Mouse (Mus musculus) E14TG2a.4 (cell line): ENCODE data around the gene 9930111J21Rik1.
"Not testable (repeated sequence)": the region's sequence is repeated elsewhere in the genome, so short reads cannot be mapped to it uniquely, and the experiment has no call there.

Source experiments
- CTCF ChIP-seq: conservative IDR thresholded peaks from 2 replicates; pipeline ENCODE4 v1.5.1; 2014; ENCODE audit warnings: low read length
- NANOG ChIP-seq: IDR thresholded peaks from 2 replicates; pipeline ENCODE4 v1.6.1; 2014; ENCODE audit warnings: borderline replicate concordance, low read length, mixed read lengths
- POU5F1 ChIP-seq: IDR thresholded peaks from 2 replicates; pipeline ENCODE4 v1.6.1; 2014; ENCODE audit warnings: low read length, borderline replicate concordance

DNA sequence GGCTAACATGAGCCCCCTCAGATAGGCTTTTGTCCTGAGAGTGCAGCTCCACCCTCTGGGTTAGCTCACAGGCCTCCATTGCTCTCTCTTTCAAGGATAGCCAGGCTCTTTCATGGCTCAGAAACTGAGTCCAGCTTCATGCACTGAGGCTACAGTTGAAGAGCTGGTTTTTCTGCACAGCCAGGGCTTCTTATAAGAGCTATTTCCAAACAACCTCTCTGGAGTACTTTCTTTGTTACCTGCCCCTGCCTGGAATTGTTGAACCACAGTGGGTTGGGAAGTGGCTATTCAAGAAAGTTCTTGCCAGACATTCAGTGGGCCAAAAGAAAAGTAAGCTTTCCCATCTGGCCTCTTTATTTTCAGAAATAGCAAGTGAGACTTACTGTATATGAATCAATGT lies 39.9 kb downstream of the 9930111J21Rik1 start:
- TF ChIP-seq CTCF, NANOG, POU5F1: not testable (repeated sequence)
